17 mouse cellular contexts compared by ENCODE assay signal in genomic region chr3:107089475-107089874, GRCm38 (mm10). TPM values are rescaled to one million over a fixed set of nuclear protein-coding genes. Genes with fewer than 3 reads are reported as not detected.
DNase-seq lines count a peak whose midpoint lies in the region; ATAC-seq lines count a peak whose summit lies in the region.
"Had no signal": no experiment of that assay in that cellular context is flagged by ENCODE, and none has a peak within 500 bp of the region (broad histone marks: within the 10 kb centered on the region; RNA-seq: fewer than 3 reads in every experiment).

No protein-coding gene starts in this region.

- H3K4me1 ChIP-seq in kidney, embryonic 14.5 days (ENCODE audit: control insufficient read depth, insufficient read depth, low read length): no peaks in the 10 kb centered on the region
- H3K4me1 ChIP-seq: forebrain, embryonic 12.5 days had no signal

- no peak overlapping the region for H3K4me2 ChIP-seq in kidney, embryonic 14.5 days (replicated peaks; ENCODE audit: low read depth, low read length)
- H3K4me2 ChIP-seq: forebrain, embryonic 12.5 days; hindbrain, embryonic 15.5 days had no signal

- H3K27me3 ChIP-seq in kidney, embryonic 14.5 days (ENCODE audit: control insufficient read depth, insufficient read depth, low read length): no peaks in the 10 kb centered on the region
- H3K27me3 ChIP-seq: forebrain, embryonic 12.5 days; hindbrain, embryonic 15.5 days had no signal

- no peak overlapping the region for H3K9ac ChIP-seq in kidney, embryonic 14.5 days (ENCODE audit: low read depth, low read length)
- H3K9ac ChIP-seq: forebrain, embryonic 12.5 days; hindbrain, embryonic 15.5 days had no signal

- no peak for DNase-seq in kidney, postnatal 25 days
- peak; percentile 55 for DNase-seq in CD4-positive, CD25-positive, alpha-beta regulatory T cell, adult 2 months (ENCODE audit: low read depth, low spot score)
- peak; percentile 73 for DNase-seq in thymus, postnatal 14 days
- DNase-seq in lung, postnatal 14 days: no peak
- no peak for DNase-seq in testis, postnatal 10 days (ENCODE audit: low spot score)
- DNase-seq: adrenal gland, postnatal 14 days; B cell, adult 2 months; gastrocnemius, postnatal 36 days; heart, adult 2 months; heart, postnatal 36 days had no signal

- no peaks in the 10 kb centered on the region for H3K9me3 ChIP-seq in kidney, embryonic 14.5 days (ENCODE audit: control insufficient read depth, low read length)
- H3K9me3 ChIP-seq: forebrain, embryonic 12.5 days; hindbrain, embryonic 15.5 days had no signal

- H3K4me3 ChIP-seq in kidney, embryonic 14.5 days (ENCODE audit: low read length): no peak overlapping the region
- H3K4me3 ChIP-seq: forebrain, embryonic 12.5 days; heart, adult 2 months; hindbrain, embryonic 15.5 days had no signal

- H3K36me3 ChIP-seq in kidney, embryonic 14.5 days (ENCODE audit: control insufficient read depth, insufficient read depth, low read length): no peaks in the 10 kb centered on the region
- H3K36me3 ChIP-seq: forebrain, embryonic 12.5 days; hindbrain, embryonic 15.5 days had no signal

- WGBS in kidney, embryonic 14.5 days: 48% methylated on average over 3 of the region's 3 CpGs

- 0 out of 2 replicates have a peak, but pooled peaks have one; percentile 55 for ATAC-seq in kidney, embryonic 14.5 days (ENCODE audit: low FRiP score, low TSS enrichment)
- peak; percentile 20 for ATAC-seq in inflammation-experienced regulatory T-cells, adult 6 months
- ATAC-seq: intestine, embryonic 16.5 days had no signal

- H3K27ac ChIP-seq in kidney, embryonic 14.5 days (ENCODE audit: low read depth, low read length): no peak overlapping the region
- H3K27ac ChIP-seq: forebrain, embryonic 12.5 days; heart, adult 2 months; hindbrain, embryonic 15.5 days; macrophage had no signal

RNA-seq across cellular contexts. Expression of gene Kcna2, which starts 11.5 kb away (rescaled TPM):
- polyA plus RNA-seq in kidney, embryonic 14.5 days (2014; fragmentation: Nextera tagmentation; extraction: Ambion mirVana): 0.08 and 0.20 TPM in 2 replicates
- under 1 TPM; 0.06 to 0.38 (median 0.28) TPM for polyA plus RNA-seq in inflammation-experienced regulatory T-cells, adult 6 months (2017; shearing (Covaris generic))
- polyA plus RNA-seq: limb, embryonic 11.5 days had no signal

RNA-seq across cellular contexts. Expression of gene Kcna3, which starts 53.5 kb away (rescaled TPM):
- 0.91 and 1.6 TPM in 2 replicates for polyA plus RNA-seq in kidney, embryonic 14.5 days (2014; fragmentation: Nextera tagmentation; extraction: Ambion mirVana)
- polyA plus RNA-seq in inflammation-experienced regulatory T-cells, adult 6 months (2017; shearing (Covaris generic)): 10 to 100 TPM in 2 of 3 experiments, 1 to 10 TPM in 1; 9.4 to 18.5 (median 14.0) TPM

Comparison
In these comparisons a context has a peak if more than half of its experiments do, and no peak if none do; other contexts are left out.
1. DNase-seq: peak in CD4-positive, CD25-positive, alpha-beta regulatory T cell, adult 2 months (single experiment) and thymus, postnatal 14 days (single experiment); none in kidney, postnatal 25 days (0 of 2), lung, postnatal 14 days (single experiment) and testis, postnatal 10 days (single experiment).